Mouse (Mus musculus): Measurements from ENCODE around the gene Mtch1. TPM values are rescaled to one million over a fixed set of nuclear protein-coding genes. Genes with fewer than 3 reads are reported as not detected.

Mtch1 gene
- polyA plus RNA-seq, 1 experiment from 2014 or later = 378 TPM

DNA sequence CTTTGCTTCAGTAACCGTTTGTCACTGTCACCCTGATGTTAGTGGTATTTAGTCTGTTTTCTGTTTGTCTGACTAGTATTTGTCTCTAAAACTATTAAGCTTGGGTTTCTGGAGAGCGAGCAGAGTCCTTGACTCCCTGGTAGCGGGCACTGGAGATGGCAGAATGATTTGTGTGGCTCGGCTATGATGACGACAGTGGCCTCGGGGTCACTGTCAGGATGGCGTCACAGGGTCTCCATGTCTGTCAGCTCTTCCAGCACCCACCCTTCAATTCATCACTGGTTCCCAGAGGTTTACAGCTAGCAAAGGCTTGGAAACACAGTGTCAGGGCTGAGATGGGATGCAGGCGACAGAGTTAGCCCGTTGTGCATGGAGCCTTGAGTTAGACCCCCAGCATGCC, 36.2 kb upstream of the Mtch1 start:
- ATAC-seq = no peak
- no peaks in the 10 kb centered on the region for H3K27me3 ChIP-seq
- H3K9me3 ChIP-seq (replicated peaks) = no peaks in the 10 kb centered on the region
- H3K4me3 ChIP-seq = no peak overlapping the region
- 90% methylated on average over 9 of the region's 9 CpGs for WGBS
- no peak overlapping the region for H3K27ac ChIP-seq
- H3K36me3 ChIP-seq (ENCODE audit: poor library complexity, severe bottlenecking) = no peaks in the 10 kb centered on the region
- no peak overlapping the region for H3K4me2 ChIP-seq
- H3K9ac ChIP-seq = no peak overlapping the region
- peaks cover 9% of the 10 kb centered on the region; the same call in 1 of the 2 replicates for H3K4me1 ChIP-seq

DNA sequence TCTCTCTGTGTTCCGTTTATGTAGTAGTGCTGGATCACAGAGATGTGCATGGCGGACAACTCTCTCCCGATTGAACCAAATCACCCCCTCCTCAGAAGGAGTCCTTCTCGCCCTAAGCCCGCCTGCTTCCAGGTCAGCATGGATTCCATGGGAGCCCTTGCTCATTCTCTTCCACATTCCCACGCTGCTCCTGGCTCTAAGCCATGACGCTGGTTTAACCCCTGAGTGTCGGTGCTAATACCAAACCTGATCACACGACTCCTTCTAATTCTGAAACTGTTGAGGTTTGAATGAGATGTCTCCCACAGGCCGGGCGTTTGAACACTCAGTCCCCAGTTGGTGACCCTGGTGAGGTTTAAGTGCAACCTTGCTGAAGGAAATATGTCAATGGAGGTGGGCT, 34.7 kb upstream of the Mtch1 start:
- H3K27me3 ChIP-seq = no peaks in the 10 kb centered on the region
- no peak overlapping the region for H3K4me3 ChIP-seq
- no peaks in the 10 kb centered on the region for H3K9me3 ChIP-seq (replicated peaks)
- WGBS = 45% methylated on average over 11 of the region's 11 CpGs
- H3K4me1 ChIP-seq = peaks cover 9% of the 10 kb centered on the region; the same call in 1 of the 2 replicates
- no peak for ATAC-seq
- H3K27ac ChIP-seq = no peak overlapping the region
- no peaks in the 10 kb centered on the region for H3K36me3 ChIP-seq (ENCODE audit: poor library complexity, severe bottlenecking)
- H3K4me2 ChIP-seq = no peak overlapping the region
- H3K9ac ChIP-seq = no peak overlapping the region

DNA sequence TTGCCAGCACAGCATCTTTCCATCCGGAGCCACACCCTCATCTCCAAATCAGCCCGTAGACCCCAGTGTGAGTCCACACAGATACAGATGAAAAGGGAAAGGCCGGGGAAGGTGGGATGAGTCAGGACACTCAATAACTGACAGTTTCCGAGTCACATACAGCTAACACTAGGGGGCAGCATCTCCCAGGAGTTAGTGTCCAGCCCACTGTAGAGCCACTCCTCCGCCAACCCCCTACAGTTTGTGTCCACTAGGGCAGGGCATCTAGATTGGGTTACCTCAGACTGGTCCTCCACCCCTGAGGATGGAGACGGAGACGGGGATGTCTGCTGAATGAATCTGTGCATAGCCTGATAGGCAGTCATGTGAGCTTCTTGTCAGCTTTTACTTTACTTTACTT, 33.7 kb upstream of the Mtch1 start:
- Histone ChIP-seq H3K9ac (no peak overlapping the region), H3K27ac (no peak overlapping the region), H3K27me3 (no peaks in the 10 kb centered on the region), H3K4me1 (peaks cover 9% of the 10 kb centered on the region; the same call in 1 of the 2 replicates), H3K4me2 (no peak overlapping the region), H3K9me3 (replicated peaks) (no peaks in the 10 kb centered on the region), H3K4me3 (no peak overlapping the region), H3K36me3 (ENCODE audit: poor library complexity, severe bottlenecking) (no peaks in the 10 kb centered on the region)
- 20% methylated on average over 7 of the region's 7 CpGs for WGBS
- peak; percentile 50; the same call in 1 of the 2 replicates for ATAC-seq

DNA sequence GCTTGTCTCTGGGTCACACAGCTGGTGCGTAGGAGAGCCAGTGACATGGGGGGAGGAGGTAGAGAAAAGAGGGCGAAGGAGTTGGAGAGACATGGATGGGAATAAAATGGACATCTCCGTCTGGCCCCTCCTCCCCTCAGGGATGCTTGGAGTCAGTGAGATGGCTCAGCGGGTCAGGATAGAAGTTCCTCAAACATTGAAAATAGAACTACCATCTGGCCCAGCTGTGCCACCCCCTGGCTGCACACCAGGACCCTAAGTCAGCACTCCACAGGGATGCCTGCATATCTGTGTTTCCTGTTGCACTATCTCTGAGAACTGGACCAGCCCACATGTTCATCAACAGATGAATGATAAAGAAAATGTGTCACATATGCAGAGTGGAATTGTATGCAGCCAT, 32.5 kb upstream of the Mtch1 start:
- Histone ChIP-seq H3K4me3 (no peak overlapping the region), H3K27ac (no peak overlapping the region), H3K4me1 (peaks cover 9% of the 10 kb centered on the region; the same call in 1 of the 2 replicates), H3K9ac (no peak overlapping the region), H3K4me2 (no peak overlapping the region), H3K9me3 (replicated peaks) (no peaks in the 10 kb centered on the region), H3K27me3 (no peaks in the 10 kb centered on the region), H3K36me3 (ENCODE audit: poor library complexity, severe bottlenecking) (no peaks in the 10 kb centered on the region)
- ATAC-seq = no peak
- whole genome bisulfite sequencing = 80% methylated on average over 4 of the region's 4 CpGs

DNA sequence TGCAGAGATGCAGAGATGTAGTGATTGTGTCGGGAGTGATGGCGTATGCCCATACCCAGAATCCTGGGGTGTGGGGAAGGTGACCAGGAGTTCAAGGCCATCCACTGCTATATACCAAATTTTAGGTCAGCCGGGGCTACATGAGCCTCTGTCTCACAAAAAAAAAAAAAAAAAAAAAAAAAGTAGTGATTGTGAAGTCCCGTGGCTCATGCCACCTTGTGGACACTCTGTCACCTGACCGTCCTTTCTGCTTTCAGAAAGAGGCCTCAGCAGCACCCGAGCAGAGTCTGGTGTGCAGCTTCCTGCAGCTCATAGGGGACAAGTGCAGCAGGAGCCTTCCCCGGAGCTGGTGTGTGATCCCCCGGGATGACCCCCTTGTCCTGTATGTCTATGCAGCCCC, 30.3 kb upstream of the Mtch1 start:
- H3K9ac ChIP-seq = no peak overlapping the region
- ATAC-seq = no peak
- 67% methylated on average over 8 of the region's 8 CpGs for WGBS

DNA sequence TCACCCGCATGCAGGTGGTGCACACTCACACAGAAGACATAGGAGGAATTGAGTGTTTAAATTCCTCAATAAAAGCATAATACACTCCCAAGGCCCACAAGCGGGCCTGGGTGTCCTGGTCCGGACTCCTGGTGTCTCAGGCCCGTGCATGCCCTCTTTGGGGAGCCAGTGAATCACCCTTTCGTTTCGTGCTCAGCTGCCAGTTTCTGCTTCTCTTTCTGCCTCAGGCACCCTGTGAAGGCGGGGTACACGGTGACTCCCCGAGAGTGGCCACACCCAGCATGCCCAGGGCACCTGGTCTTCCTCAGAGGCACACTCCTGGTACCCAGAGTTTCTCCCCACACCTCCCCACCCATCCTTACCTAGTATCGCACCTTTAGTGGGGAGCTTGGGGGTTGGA, 28.1 kb upstream of the Mtch1 start:
- H3K4me3 ChIP-seq = no peak overlapping the region
- H3K4me1 ChIP-seq = no peaks in the 10 kb centered on the region
- no peak overlapping the region for H3K27ac ChIP-seq
- H3K27me3 ChIP-seq = no peaks in the 10 kb centered on the region
- no peak overlapping the region for H3K9ac ChIP-seq
- H3K36me3 ChIP-seq (ENCODE audit: poor library complexity, severe bottlenecking) = no peaks in the 10 kb centered on the region
- H3K4me2 ChIP-seq = no peak overlapping the region
- WGBS = 87% methylated on average over 10 of the region's 10 CpGs
- no peaks in the 10 kb centered on the region for H3K9me3 ChIP-seq (replicated peaks)
- ATAC-seq = no peak

More for the DNA sequence above, 30.3 kb upstream of the Mtch1 start:
- H3K27me3 ChIP-seq = no peaks in the 10 kb centered on the region
- no peaks in the 10 kb centered on the region for H3K9me3 ChIP-seq (replicated peaks)
- no peaks in the 10 kb centered on the region for H3K36me3 ChIP-seq (ENCODE audit: poor library complexity, severe bottlenecking)
- no peak overlapping the region for H3K27ac ChIP-seq
- H3K4me2 ChIP-seq = no peak overlapping the region
- H3K4me3 ChIP-seq = no peak overlapping the region
- H3K4me1 ChIP-seq = peaks cover 5% of the 10 kb centered on the region; the same call in 1 of the 2 replicates

DNA sequence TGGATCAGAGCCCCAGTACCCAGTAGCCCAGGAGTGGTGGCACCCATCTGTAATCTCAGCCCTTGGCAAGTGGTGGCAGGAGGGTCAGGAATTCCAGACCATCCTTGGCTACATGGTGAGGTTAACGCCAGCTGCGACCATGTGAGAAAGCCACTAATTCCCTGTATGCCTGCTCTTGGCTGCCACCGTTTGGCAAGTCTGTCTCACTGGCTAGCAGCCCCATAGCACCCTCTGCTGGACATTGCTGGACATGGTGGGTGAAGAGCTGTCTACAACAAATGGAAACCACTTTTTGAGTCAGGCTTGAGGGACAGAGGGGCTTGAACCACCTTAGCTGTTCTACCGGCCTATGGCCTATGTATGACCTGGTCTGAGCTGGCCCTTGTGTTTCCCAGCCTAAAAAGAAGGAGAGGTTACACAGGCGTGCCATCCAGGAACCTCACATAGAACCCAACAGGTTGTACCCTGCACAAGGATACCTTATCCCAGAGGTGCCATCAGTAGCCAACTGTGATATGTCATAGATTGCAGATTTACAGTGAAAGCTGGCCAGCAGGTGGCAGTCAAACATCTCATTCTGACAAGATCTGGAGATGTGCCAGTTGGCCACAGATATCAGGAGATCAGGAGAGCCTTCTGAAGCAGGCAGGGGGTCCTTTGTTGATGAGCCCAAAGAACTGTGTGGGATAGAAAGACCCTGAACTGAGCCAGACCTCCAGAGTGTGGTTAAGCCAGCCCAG, 23.4 kb upstream of the Mtch1 start:
- Histone ChIP-seq H3K4me3 (no peak overlapping the region), H3K36me3 (ENCODE audit: poor library complexity, severe bottlenecking) (no peaks in the 10 kb centered on the region), H3K4me2 (no peak overlapping the region), H3K4me1 (peaks cover 4% of the 10 kb centered on the region; the same call in 1 of the 2 replicates), H3K9me3 (replicated peaks) (no peaks in the 10 kb centered on the region), H3K27me3 (no peaks in the 10 kb centered on the region), H3K9ac (0 out of 2 replicates have a peak overlapping the region, but pooled peaks have one; percentile 26), H3K27ac (no peak overlapping the region)
- ATAC-seq = peak; percentile 77
- 6% methylated on average over 5 of the region's 5 CpGs for WGBS

DNA sequence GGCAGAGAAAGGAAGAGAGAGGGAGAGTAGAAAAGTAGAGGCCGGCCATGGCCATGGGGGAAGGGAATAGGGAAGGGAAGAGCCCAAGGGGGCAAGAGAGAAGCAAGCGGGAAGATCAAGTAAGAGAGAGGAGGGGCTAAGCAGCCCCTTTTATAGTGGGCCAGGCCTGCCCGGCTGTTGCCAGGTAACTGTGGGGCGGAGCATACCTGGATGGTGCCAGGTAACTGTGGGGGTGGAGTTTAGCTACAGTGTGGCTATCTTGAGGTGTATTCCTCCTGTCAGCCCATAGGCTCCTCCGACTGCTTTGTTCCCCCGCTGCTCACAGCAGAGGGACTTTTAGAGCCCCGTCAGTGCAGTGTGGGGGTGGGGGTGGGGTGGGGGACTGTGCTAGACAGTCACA, 21.0 kb upstream of the Mtch1 start:
- no peak overlapping the region for H3K27ac ChIP-seq
- H3K9me3 ChIP-seq (replicated peaks) = no peaks in the 10 kb centered on the region
- H3K27me3 ChIP-seq = no peaks in the 10 kb centered on the region
- H3K4me1 ChIP-seq = peaks cover 4% of the 10 kb centered on the region; the same call in 1 of the 2 replicates
- 26% methylated on average over 7 of the region's 7 CpGs for WGBS
- no peak for ATAC-seq
- no peak overlapping the region for H3K9ac ChIP-seq
- no peak overlapping the region for H3K4me2 ChIP-seq
- H3K36me3 ChIP-seq (ENCODE audit: poor library complexity, severe bottlenecking) = no peaks in the 10 kb centered on the region
- no peak overlapping the region for H3K4me3 ChIP-seq

DNA sequence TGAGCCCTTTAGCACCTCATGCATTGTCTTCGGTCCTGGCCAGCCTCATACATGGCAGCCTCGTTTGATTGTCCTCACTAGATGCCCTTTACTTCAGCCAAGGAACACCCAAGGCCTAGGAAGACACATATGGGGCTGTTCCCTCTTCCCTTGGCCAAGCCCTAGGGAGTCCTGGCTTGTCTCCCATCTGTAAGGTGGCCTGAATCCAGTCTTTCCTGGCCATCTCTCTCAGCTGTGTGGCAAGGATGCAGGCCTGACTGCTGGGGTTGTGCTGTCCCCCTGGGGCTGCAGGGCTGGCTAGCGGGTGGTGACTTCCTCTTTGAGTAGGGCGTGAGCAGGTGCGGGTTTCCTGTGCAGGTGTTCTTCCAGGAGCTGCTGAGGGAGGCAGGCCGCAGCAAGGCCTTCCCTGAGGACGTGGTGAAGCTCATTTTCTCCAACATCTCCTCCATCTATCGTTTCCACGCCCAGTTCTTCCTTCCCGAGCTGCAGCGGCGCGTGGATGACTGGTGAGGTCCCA, 17.4 kb upstream of the Mtch1 start:
- Histone ChIP-seq H3K4me2 (no peak overlapping the region), H3K9me3 (replicated peaks) (no peaks in the 10 kb centered on the region), H3K4me3 (no peak overlapping the region), H3K27ac (no peak overlapping the region), H3K27me3 (no peaks in the 10 kb centered on the region), H3K9ac (no peak overlapping the region), H3K4me1 (peaks cover 4% of the 10 kb centered on the region; the same call in 1 of the 2 replicates), H3K36me3 (ENCODE audit: poor library complexity, severe bottlenecking) (no peaks in the 10 kb centered on the region)
- 90% methylated on average over 13 of the region's 13 CpGs for WGBS
- no peak for ATAC-seq

DNA sequence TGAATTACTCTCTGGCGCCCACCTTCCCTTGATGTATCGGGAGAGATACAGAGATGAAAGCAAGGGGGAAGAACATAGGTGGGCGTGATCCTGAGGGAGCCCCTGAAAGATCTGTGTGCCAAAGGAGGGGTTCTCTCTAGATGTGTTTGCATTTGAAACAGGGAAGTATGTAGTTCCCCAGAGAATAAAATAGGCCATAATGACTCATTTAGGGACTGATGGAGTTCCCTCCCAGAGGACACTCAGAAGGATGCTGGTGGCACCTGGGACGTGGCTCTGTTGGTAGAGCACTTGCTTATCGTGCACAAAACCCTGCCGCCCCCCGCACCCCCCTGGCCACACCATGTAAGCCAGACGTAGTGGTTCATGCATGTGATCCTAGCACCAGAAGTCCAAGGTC, 15.4 kb upstream of the Mtch1 start:
- no peaks in the 10 kb centered on the region for H3K9me3 ChIP-seq (replicated peaks)
- no peak overlapping the region for H3K27ac ChIP-seq
- no peak overlapping the region for H3K4me2 ChIP-seq
- H3K4me1 ChIP-seq = no peaks in the 10 kb centered on the region
- H3K36me3 ChIP-seq (ENCODE audit: poor library complexity, severe bottlenecking) = no peaks in the 10 kb centered on the region
- no peak overlapping the region for H3K4me3 ChIP-seq
- ATAC-seq = no peak
- no peak overlapping the region for H3K9ac ChIP-seq
- no peaks in the 10 kb centered on the region for H3K27me3 ChIP-seq
- 83% methylated on average over 8 of the region's 8 CpGs for WGBS

DNA sequence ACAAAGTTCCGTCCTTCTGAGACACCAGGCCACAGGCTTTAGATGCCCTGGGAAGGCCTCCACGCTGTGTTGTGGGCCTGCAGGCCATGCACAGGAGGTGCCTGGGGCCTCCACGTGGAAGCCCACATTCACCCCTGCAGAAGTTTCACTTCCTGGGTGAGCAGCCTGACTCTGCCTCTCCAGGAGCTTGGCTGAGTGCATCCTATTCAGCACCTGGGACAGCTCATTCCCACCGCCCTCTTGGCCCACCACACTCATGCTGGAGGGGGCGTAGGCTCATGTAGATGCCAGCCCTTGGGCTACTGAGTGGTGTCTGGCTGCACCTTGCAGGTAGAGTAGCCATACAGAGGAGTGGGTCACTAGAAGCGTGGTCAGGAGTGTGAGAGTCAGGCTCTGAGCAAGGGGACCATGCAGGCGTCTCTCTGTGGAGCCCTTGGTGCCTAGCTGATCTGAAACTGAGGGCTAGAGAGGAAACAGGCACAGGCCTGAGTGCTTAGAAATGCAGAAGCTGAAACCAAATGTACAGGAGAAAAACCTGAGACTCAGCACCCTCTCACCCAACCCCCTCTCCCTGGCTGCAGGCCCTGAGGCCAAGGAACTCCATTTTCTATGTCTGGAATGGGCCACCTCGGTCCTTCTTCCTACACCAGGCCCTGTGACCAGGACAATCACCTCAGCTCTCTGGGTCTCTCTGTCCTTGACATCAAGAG, 14.4 kb upstream of the Mtch1 start:
- Histone ChIP-seq H3K4me1 (peaks cover 5% of the 10 kb centered on the region), H3K27me3 (no peaks in the 10 kb centered on the region), H3K4me3 (no peak overlapping the region), H3K9me3 (replicated peaks) (no peaks in the 10 kb centered on the region), H3K4me2 (no peak overlapping the region), H3K36me3 (ENCODE audit: poor library complexity, severe bottlenecking) (no peaks in the 10 kb centered on the region), H3K9ac (no peak overlapping the region), H3K27ac (no peak overlapping the region)
- 63% methylated on average over 8 of the region's 8 CpGs for WGBS
- ATAC-seq = no peak

DNA sequence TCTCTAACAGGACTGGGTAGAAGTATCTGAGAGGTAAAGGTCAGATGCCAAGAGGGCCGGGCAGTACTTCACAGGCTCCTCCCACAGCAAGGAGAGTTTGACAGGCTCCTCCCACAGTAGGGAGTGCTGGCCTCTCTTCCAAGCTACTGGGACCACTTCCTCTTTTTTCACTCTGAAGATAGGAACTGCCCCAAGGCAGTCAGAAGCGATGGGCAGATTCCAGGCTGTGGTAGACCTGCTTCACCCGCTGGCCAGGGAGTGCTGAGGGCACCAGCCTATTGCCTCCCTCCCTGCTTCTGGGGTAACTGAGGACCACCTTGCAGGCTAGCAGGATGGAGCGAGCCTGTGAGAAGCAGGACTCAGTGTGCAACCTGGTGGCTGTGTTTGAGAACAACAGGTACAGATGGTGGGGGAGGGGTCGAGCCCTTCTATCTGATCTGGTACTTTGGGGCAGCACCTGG, 13.1 kb upstream of the Mtch1 start, which contains the start of gene Fgd2:
Gene Fgd2 (plus strand): TSS at position 154 of the 461 bp plus-strand sequence.
- H3K4me3 ChIP-seq = no peak within 1 kb of the TSS
- peaks cover 18% of the 10 kb centered on the region for H3K4me1 ChIP-seq
- no peak within 1 kb of the TSS for H3K4me2 ChIP-seq
- no peaks in the 10 kb centered on the region for H3K9me3 ChIP-seq (replicated peaks)
- no peaks in the 10 kb centered on the region for H3K27me3 ChIP-seq
- H3K9ac ChIP-seq = no peak within 1 kb of the TSS
- no peaks in the 10 kb centered on the region for H3K36me3 ChIP-seq (ENCODE audit: poor library complexity, severe bottlenecking)
- 26% methylated on average over 5 of the region's 5 CpGs for WGBS
- ATAC-seq = no peak
- no peak within 1 kb of the TSS for H3K27ac ChIP-seq
